In genomic region chrX:159526388-159526787, GRCm38 (mm10) we compare ENCODE assay signal across 9 mouse cellular contexts. TPM values are rescaled to one million over a fixed set of nuclear protein-coding genes. Genes with fewer than 3 reads are reported as not detected.
DNase-seq lines count a peak whose midpoint lies in the region; ATAC-seq and TF ChIP-seq lines count a peak whose summit lies in the region.
"Had no signal": no experiment of that assay in that cellular context is flagged by ENCODE, and none has a peak within 500 bp of the region (broad histone marks: within the 10 kb centered on the region; RNA-seq: fewer than 3 reads in every experiment).

Gene Bclaf3 (plus strand): TSS chrX:159526688.

- no peaks in the 10 kb centered on the region for H3K4me1 ChIP-seq in kidney, embryonic 15.5 days
- H3K4me1 ChIP-seq in G1E (ENCODE audit: insufficient read depth, low read depth, low read length), result no peaks in the 10 kb centered on the region
- no peaks in the 10 kb centered on the region for H3K4me1 ChIP-seq in limb, embryonic 15.5 days

- no peak for ATAC-seq in kidney, embryonic 15.5 days (replicated peaks; ENCODE audit: low FRiP score)
- no peak for ATAC-seq in G1E (ENCODE audit: extremely low read depth, insufficient number of reproducible peaks, low FRiP score, poor library complexity, severe bottlenecking)
- ATAC-seq in erythroid progenitor cell, adult 5-6 weeks (replicated peaks; ENCODE audit: low FRiP score, poor library complexity, severe bottlenecking), result no peak
- ATAC-seq in limb, embryonic 15.5 days (ENCODE audit: insufficient number of reproducible peaks, low FRiP score, low TSS enrichment, low read depth), result no peak

- DNase-seq in kidney, postnatal 10 days, result no peak
- DNase-seq in G1E (ENCODE audit: low spot score), result no peak
- DNase-seq in T-cell, adult 2 months (ENCODE audit: low spot score), result no peak
- DNase-seq in thymus, adult 18-20 months, result no peak
- DNase-seq in thymus, postnatal 25 days, result no peak
- DNase-seq: heart, adult 18-20 months had no signal

- H3K27ac ChIP-seq in kidney, embryonic 15.5 days, result no peak within 1 kb of the TSS
- no peak within 1 kb of the TSS for H3K27ac ChIP-seq in limb, embryonic 15.5 days

- H3K9ac ChIP-seq in kidney, embryonic 15.5 days, result no peak within 1 kb of the TSS
- H3K9ac ChIP-seq in limb, embryonic 15.5 days, result no peak within 1 kb of the TSS

- no peaks in the 10 kb centered on the region for H3K9me3 ChIP-seq in kidney, embryonic 15.5 days (replicated peaks)
- no peaks in the 10 kb centered on the region for H3K9me3 ChIP-seq in G1E (replicated peaks)
- H3K9me3 ChIP-seq in limb, embryonic 15.5 days, result no peaks in the 10 kb centered on the region

- peaks cover 13% of the 10 kb centered on the region for H3K27me3 ChIP-seq in kidney, embryonic 15.5 days
- H3K27me3 ChIP-seq in G1E (ENCODE audit: insufficient read depth, low read length), result peaks cover 12% of the 10 kb centered on the region
- H3K27me3 ChIP-seq in limb, embryonic 15.5 days, result peaks cover 11% of the 10 kb centered on the region

- no peaks in the 10 kb centered on the region for H3K36me3 ChIP-seq in kidney, embryonic 15.5 days
- H3K36me3 ChIP-seq in G1E (replicated peaks), result no peaks in the 10 kb centered on the region
- no peaks in the 10 kb centered on the region for H3K36me3 ChIP-seq in limb, embryonic 15.5 days

- no peak within 1 kb of the TSS for H3K4me2 ChIP-seq in kidney, embryonic 15.5 days
- H3K4me2 ChIP-seq in limb, embryonic 15.5 days, result no peak within 1 kb of the TSS

- H3K4me3 ChIP-seq in kidney, embryonic 15.5 days (replicated peaks), result no peak within 1 kb of the TSS
- no peak within 1 kb of the TSS for H3K4me3 ChIP-seq in G1E (ENCODE audit: low read depth, low read length)
- no peak within 1 kb of the TSS for H3K4me3 ChIP-seq in limb, embryonic 15.5 days

- 73% methylated on average over 6 of the region's 6 CpGs for WGBS in kidney, embryonic 15.5 days
- WGBS in limb, embryonic 15.5 days, result 81% methylated on average over 6 of the region's 6 CpGs

- no peak for TF ChIP-seq CTCF in G1E (IDR thresholded peaks at IDR 0.05; ENCODE audit: low read depth, low read length)

RNA-seq across cellular contexts. Expression of gene Bclaf3, which starts in this region (rescaled TPM):
- 21.2 and 24.6 TPM in 2 replicates for polyA plus RNA-seq in kidney, embryonic 15.5 days (2015; fragmentation: Nextera tagmentation; extraction: Ambion mirVana)
- 64.4 and 73.5 TPM in 2 replicates for total RNA-seq in G1E (2014; fragmentation: Nextera tagmentation)
- 41.4 and 52.0 TPM in 2 replicates for total RNA-seq in G1E (2017)
- polyA plus RNA-seq in G1E (2012), result 2.8 and 2.9 TPM in 2 replicates
- 50.5 and 75.9 TPM in 2 replicates for total RNA-seq in erythroid progenitor cell, adult 5-6 weeks (2015; ENCODE audit: low replicate concordance)
- total RNA-seq in erythroid progenitor cell, adult 5-6 weeks (2017; ENCODE audit: low replicate concordance), result 52.9 and 83.8 TPM in 2 replicates
- polyA plus RNA-seq in limb, embryonic 15.5 days (2015; fragmentation: Nextera tagmentation; extraction: Ambion mirVana), result 18.5 and 20.5 TPM in 2 replicates
